23 mouse cellular contexts compared by ENCODE assay signal in genomic region chr7:66650883-66651282, GRCm38 (mm10). TPM values are rescaled to one million over a fixed set of nuclear protein-coding genes. Genes with fewer than 3 reads are reported as not detected.
DNase-seq lines count a peak whose midpoint lies in the region; ATAC-seq and TF ChIP-seq lines count a peak whose summit lies in the region.
"Had no signal": no experiment of that assay in that cellular context is flagged by ENCODE, and none has a peak within 500 bp of the region (broad histone marks: within the 10 kb centered on the region; RNA-seq: fewer than 3 reads in every experiment).

No protein-coding gene starts in this region.

- H3K9ac ChIP-seq in kidney, embryonic 16.5 days (replicated peaks; ENCODE audit: low read length): no peak overlapping the region
- no peak overlapping the region for H3K9ac ChIP-seq in kidney, embryonic 15.5 days
- H3K9ac ChIP-seq in liver, adult 2 months (ENCODE audit: low read depth, low read length): no peak overlapping the region
- no peak overlapping the region for H3K9ac ChIP-seq in liver, postnatal 0 days (replicated peaks)
- H3K9ac ChIP-seq in stomach, postnatal 0 days (ENCODE audit: low read length): no peak overlapping the region
- H3K9ac ChIP-seq: embryonic facial prominence, embryonic 12.5 days; embryonic facial prominence, embryonic 15.5 days; forebrain, postnatal 0 days; hindbrain, embryonic 12.5 days; hindbrain, embryonic 15.5 days had no signal

- no peak for TF ChIP-seq CTCF in liver, adult 2 months (IDR thresholded peaks at IDR 0.05; ENCODE audit: low read depth, low read length)
- no peak for TF ChIP-seq CTCF in liver, postnatal 0 days (IDR thresholded peaks at IDR 0.05; ENCODE audit: low read depth)
- TF ChIP-seq CTCF in stomach, postnatal 0 days (IDR thresholded peaks at IDR 0.05; ENCODE audit: low read depth): 0 out of 2 replicates have a peak, but pooled peaks have one; percentile 5

- H3K27me3 ChIP-seq in kidney, embryonic 16.5 days (ENCODE audit: insufficient read depth, low read length): no peaks in the 10 kb centered on the region
- no peaks in the 10 kb centered on the region for H3K27me3 ChIP-seq in kidney, embryonic 15.5 days
- H3K27me3 ChIP-seq in liver, adult 2 months (ENCODE audit: control insufficient read depth, insufficient read depth, low read length): no peaks in the 10 kb centered on the region
- no peaks in the 10 kb centered on the region for H3K27me3 ChIP-seq in liver, postnatal 0 days (ENCODE audit: insufficient read depth, low read length)
- H3K27me3 ChIP-seq in stomach, postnatal 0 days (ENCODE audit: control insufficient read depth, insufficient read depth, low read length): no peaks in the 10 kb centered on the region
- H3K27me3 ChIP-seq: embryonic facial prominence, embryonic 12.5 days; embryonic facial prominence, embryonic 15.5 days; hindbrain, embryonic 12.5 days; hindbrain, embryonic 15.5 days had no signal

- H3K9me3 ChIP-seq in kidney, embryonic 16.5 days (ENCODE audit: low read length): no peaks in the 10 kb centered on the region
- no peaks in the 10 kb centered on the region for H3K9me3 ChIP-seq in kidney, embryonic 15.5 days (replicated peaks)
- no peaks in the 10 kb centered on the region for H3K9me3 ChIP-seq in liver, postnatal 0 days (ENCODE audit: low read length)
- H3K9me3 ChIP-seq in stomach, postnatal 0 days (ENCODE audit: control insufficient read depth, low read length): no peaks in the 10 kb centered on the region
- H3K9me3 ChIP-seq: embryonic facial prominence, embryonic 12.5 days; embryonic facial prominence, embryonic 15.5 days; heart, embryonic 10.5 days; hindbrain, embryonic 12.5 days; hindbrain, embryonic 15.5 days had no signal

- no peak overlapping the region for H3K4me3 ChIP-seq in kidney, embryonic 16.5 days (ENCODE audit: low read length)
- H3K4me3 ChIP-seq in kidney, embryonic 15.5 days (replicated peaks): no peak overlapping the region
- no peak overlapping the region for H3K4me3 ChIP-seq in liver, adult 2 months (ENCODE audit: insufficient read depth, low read depth, low read length)
- H3K4me3 ChIP-seq in liver, postnatal 0 days (ENCODE audit: low read depth, low read length): no peak overlapping the region
- no peak overlapping the region for H3K4me3 ChIP-seq in stomach, postnatal 0 days (ENCODE audit: low read depth, low read length)
- H3K4me3 ChIP-seq: embryonic facial prominence, embryonic 12.5 days; embryonic facial prominence, embryonic 15.5 days; gastrocnemius, adult 2 months; heart, adult 2 months; heart, embryonic 10.5 days; hindbrain, embryonic 12.5 days; hindbrain, embryonic 15.5 days had no signal

- ATAC-seq in kidney, embryonic 16.5 days (ENCODE audit: low FRiP score, low TSS enrichment): peak; percentile 63; the same call in 1 of the 2 replicates
- ATAC-seq in kidney, embryonic 15.5 days (replicated peaks; ENCODE audit: low FRiP score): no peak
- no peak for ATAC-seq in liver, postnatal 0 days
- no peak for ATAC-seq in stomach, postnatal 0 days (ENCODE audit: low FRiP score, low TSS enrichment)
- ATAC-seq: CD4-positive, CD25-positive, alpha-beta regulatory T cell, adult 4 months; forebrain, embryonic 14.5 days; forebrain, postnatal 0 days had no signal

- H3K4me1 ChIP-seq in kidney, embryonic 16.5 days (ENCODE audit: insufficient read depth, low read length): peaks cover 9% of the 10 kb centered on the region
- H3K4me1 ChIP-seq in kidney, embryonic 15.5 days: peaks cover 10% of the 10 kb centered on the region
- peaks cover 9% of the 10 kb centered on the region; the same call in 1 of the 2 replicates for H3K4me1 ChIP-seq in liver, adult 2 months (ENCODE audit: control insufficient read depth, insufficient read depth, low read length)
- no peaks in the 10 kb centered on the region for H3K4me1 ChIP-seq in liver, postnatal 0 days (ENCODE audit: insufficient read depth)
- H3K4me1 ChIP-seq in stomach, postnatal 0 days (replicated peaks; ENCODE audit: control insufficient read depth, insufficient read depth): no peaks in the 10 kb centered on the region
- H3K4me1 ChIP-seq: heart, embryonic 10.5 days; hindbrain, embryonic 12.5 days; hindbrain, embryonic 15.5 days had no signal

- H3K27ac ChIP-seq in kidney, embryonic 16.5 days (ENCODE audit: low read length): no peak overlapping the region
- H3K27ac ChIP-seq in kidney, embryonic 15.5 days: no peak overlapping the region
- H3K27ac ChIP-seq in liver, adult 2 months (replicated peaks; ENCODE audit: insufficient read depth, low read depth, low read length): no peak overlapping the region
- no peak overlapping the region for H3K27ac ChIP-seq in liver, postnatal 0 days (ENCODE audit: low read depth)
- H3K27ac ChIP-seq in stomach, postnatal 0 days (replicated peaks): no peak overlapping the region
- H3K27ac ChIP-seq: embryonic facial prominence, embryonic 12.5 days; embryonic facial prominence, embryonic 15.5 days; gastrocnemius, adult 2 months; heart, adult 2 months; heart, embryonic 10.5 days; hindbrain, embryonic 12.5 days; hindbrain, embryonic 15.5 days had no signal

- DNase-seq in liver, adult 2 months (ENCODE audit: extremely low read depth, low read depth, low spot score): peak; percentile 18
- DNase-seq in liver, postnatal 0 days: no peak
- no peak for DNase-seq in stomach, postnatal 0 days (ENCODE audit: low spot score)
- no peak for DNase-seq in gastrocnemius, postnatal 25 days
- DNase-seq: adrenal gland, adult 2 months; adrenal gland, postnatal 14 days; cerebellum, adult 11 months; cerebellum, adult 2 months; cerebellum, adult 9-11 months; cerebellum, postnatal 25 days; forebrain, postnatal 0 days; gastrocnemius, adult 2 months; gastrocnemius, postnatal 14 days; heart, adult 2 months had no signal

- H3K79me2 ChIP-seq in liver, adult 2 months (ENCODE audit: control insufficient read depth, insufficient read depth, low read length): peaks cover 2% of the 10 kb centered on the region; the same call in 1 of the 2 replicates

- TF ChIP-seq EP300 in liver, postnatal 0 days (IDR thresholded peaks at IDR 0.05; ENCODE audit: low read depth): no peak
- no peak for TF ChIP-seq EP300 in stomach, postnatal 0 days (optimal IDR thresholded peaks at IDR 0.05)

- peaks cover 14% of the 10 kb centered on the region for H3K36me3 ChIP-seq in kidney, embryonic 16.5 days (ENCODE audit: insufficient read depth, low read length)
- H3K36me3 ChIP-seq in kidney, embryonic 15.5 days: peaks cover 63% of the 10 kb centered on the region
- peaks cover 8% of the 10 kb centered on the region for H3K36me3 ChIP-seq in liver, adult 2 months (ENCODE audit: control insufficient read depth, insufficient read depth, low read length)
- H3K36me3 ChIP-seq in liver, postnatal 0 days (replicated peaks; ENCODE audit: insufficient read depth, low read length): peaks cover 24% of the 10 kb centered on the region
- H3K36me3 ChIP-seq in stomach, postnatal 0 days (ENCODE audit: control insufficient read depth, insufficient read depth, low read length): peaks cover 6% of the 10 kb centered on the region; the same call in 1 of the 2 replicates

- H3K4me2 ChIP-seq in kidney, embryonic 16.5 days (replicated peaks; ENCODE audit: low read depth, low read length): no peak overlapping the region
- H3K4me2 ChIP-seq in kidney, embryonic 15.5 days: no peak overlapping the region
- no peak overlapping the region for H3K4me2 ChIP-seq in liver, postnatal 0 days (ENCODE audit: low read depth, low read length)
- H3K4me2 ChIP-seq in stomach, postnatal 0 days (replicated peaks; ENCODE audit: low read depth): no peak overlapping the region
- H3K4me2 ChIP-seq: embryonic facial prominence, embryonic 12.5 days; embryonic facial prominence, embryonic 15.5 days; hindbrain, embryonic 12.5 days; hindbrain, embryonic 15.5 days had no signal

- no peak for TF ChIP-seq POLR2A in liver, adult 2 months (IDR thresholded peaks at IDR 0.05; ENCODE audit: extremely low read depth, insufficient read depth, low read length)

- 34% methylated on average over 5 of the region's 5 CpGs for WGBS in kidney, embryonic 16.5 days
- 28% methylated on average over 5 of the region's 5 CpGs for WGBS in kidney, embryonic 15.5 days
- WGBS in liver, adult 2 months: 76% methylated on average over 5 of the region's 5 CpGs
- WGBS in liver, postnatal 0 days (ENCODE audit: insufficient replicate concordance): 82% methylated on average over 5 of the region's 5 CpGs
- 59% methylated on average over 5 of the region's 5 CpGs for WGBS in stomach, postnatal 0 days

RNA-seq across cellular contexts. Expression of gene Asb7, which starts 38.5 kb away (rescaled TPM):
- polyA plus RNA-seq in kidney, embryonic 16.5 days (2015; fragmentation: Nextera tagmentation; extraction: Ambion mirVana): 16.4 and 16.9 TPM in 2 replicates
- polyA plus RNA-seq in kidney, embryonic 15.5 days (2015; fragmentation: Nextera tagmentation; extraction: Ambion mirVana): 16.9 and 17.3 TPM in 2 replicates
- 6.3 and 7.1 TPM in 2 replicates for total RNA-seq in liver, adult 2 months (2014; rRNA removed)
- polyA plus RNA-seq in liver, adult 2 months (2012; rRNA removed): 2.1 and 2.5 TPM in 2 replicates
- 3.5 and 3.8 TPM in 2 replicates for polyA plus RNA-seq in liver, postnatal 0 days (2015; fragmentation: Nextera tagmentation; extraction: Ambion mirVana)
- 5.0 and 5.9 TPM in 2 replicates for polyA plus RNA-seq in stomach, postnatal 0 days (2015; fragmentation: Nextera tagmentation; extraction: Ambion mirVana)
- 1 to 10 TPM; 6.2 to 7.7 TPM for total RNA-seq in gastrocnemius, postnatal 25 days (2021)

RNA-seq across cellular contexts. Expression of gene Lins1, which starts 38.8 kb away (rescaled TPM):
- 20.4 and 20.6 TPM in 2 replicates for polyA plus RNA-seq in kidney, embryonic 16.5 days (2015; fragmentation: Nextera tagmentation; extraction: Ambion mirVana)
- polyA plus RNA-seq in kidney, embryonic 15.5 days (2015; fragmentation: Nextera tagmentation; extraction: Ambion mirVana): 16.9 and 19.5 TPM in 2 replicates
- total RNA-seq in liver, adult 2 months (2014; rRNA removed): 1.9 and 2.2 TPM in 2 replicates
- 1.8 and 2.3 TPM in 2 replicates for polyA plus RNA-seq in liver, adult 2 months (2012; rRNA removed)
- polyA plus RNA-seq in liver, postnatal 0 days (2015; fragmentation: Nextera tagmentation; extraction: Ambion mirVana): 2.5 and 2.6 TPM in 2 replicates
- 7.6 and 7.8 TPM in 2 replicates for polyA plus RNA-seq in stomach, postnatal 0 days (2015; fragmentation: Nextera tagmentation; extraction: Ambion mirVana)
- 1 to 10 TPM; 2.9 to 3.5 TPM for total RNA-seq in gastrocnemius, postnatal 25 days (2021)
